Mouse (Mus musculus) duodenum, adult 2 months (tissue): ENCODE results near the gene Vmn2r40. TPM values are rescaled to one million over a fixed set of nuclear protein-coding genes. Genes with fewer than 3 reads are reported as not detected.

Experiments
- polyA plus RNA-seq: library from polyadenylated mRNA; depleted of rRNA; stranded (reverse); fragments of >200 nt; gene quantifications from 2 replicates; pipeline ENCODE4 v1.2.3, GENCODE M21; 2012; ENCODE audit warnings: low replicate concordance; rRNA removed

The Vmn2r40 gene
- not detected in 2 replicates for polyA plus RNA-seq

DNA sequence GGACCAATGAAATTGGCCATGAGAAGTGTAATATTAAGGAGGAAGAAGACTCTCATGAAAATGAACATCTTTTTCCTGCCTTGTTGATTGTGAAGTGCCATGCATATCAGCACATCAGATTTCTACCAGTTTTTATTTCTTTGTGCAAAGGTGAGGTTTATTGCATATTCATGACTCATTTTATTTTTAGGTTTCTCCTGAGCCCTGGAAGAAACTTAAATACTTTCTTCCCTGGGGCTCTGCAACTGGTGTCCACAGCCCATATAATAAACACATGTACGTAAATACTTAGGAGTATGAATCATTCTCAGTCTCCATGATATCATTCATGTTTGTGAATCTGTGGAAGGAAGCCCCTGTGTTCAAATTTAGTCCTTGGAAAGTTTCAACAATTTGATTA is at the start of gene Vmn2r40:
Gene Vmn2r40, minus strand, starts transcription at position 101 of the 400 bp plus-strand sequence.

Other genes starting within 250 kb of the Vmn2r40 start
- gene Vmn2r39, start 99.4 kb upstream of the Vmn2r40 start, polyA plus RNA-seq: not detected in 2 replicates
- not detected in 2 replicates for gene Vmn2r38, start 166.4 kb upstream of the Vmn2r40 start, polyA plus RNA-seq